Mouse (Mus musculus) cortical plate, adult 2 months (tissue): Measurements from ENCODE around the gene Etl4. TPM values are rescaled to one million over a fixed set of nuclear protein-coding genes. Genes with fewer than 3 reads are reported as not detected.

Source experiments
- H3K27ac ChIP-seq: fragments of 200-500 bp; 2 replicates; pipeline ENCODE4 v1.5.1; 2012; ENCODE audit warnings: low read length, control low read depth, inconsistent platforms; ENCODE audit not compliant: insufficient read depth
- H3K4me1 ChIP-seq: fragments of 200-500 bp; 2 replicates; pipeline ENCODE4 v1.6.1; 2011; ENCODE audit warnings: low read length; ENCODE audit not compliant: control insufficient read depth, insufficient read depth
- H3K4me3 ChIP-seq: fragments of 200-500 bp; 2 replicates; pipeline ENCODE4 v1.5.1; 2011; ENCODE audit warnings: mild to moderate bottlenecking, low read length, control low read depth; ENCODE audit not compliant: insufficient read depth
- CTCF ChIP-seq: fragments of 200-500 bp; IDR thresholded peaks from 2 replicates; pipeline ENCODE4 v1.5.1; 2011; ENCODE audit warnings: mild to moderate bottlenecking, control low read depth, low read length; ENCODE audit not compliant: insufficient read depth; ENCODE audit errors: extremely low read depth
- POLR2A ChIP-seq: fragments of 200-500 bp; IDR thresholded peaks from 2 replicates; pipeline ENCODE4 v1.6.1; 2011; ENCODE audit warnings: mild to moderate bottlenecking, low read length, control low read depth; ENCODE audit not compliant: insufficient read depth; ENCODE audit errors: extremely low read depth
- polyA plus RNA-seq: library from polyadenylated mRNA; depleted of rRNA; stranded (reverse); fragments of >200 nt; gene quantifications from 2 replicates; pipeline ENCODE4 v1.2.3, GENCODE M21; 2012

The Etl4 gene
- polyA plus RNA-seq, 1 experiment = 90.7 TPM

GRCm38 (mm10) chr2:20450945-20451344, 541.4 kb downstream of the Etl4 start:
- no peak overlapping the region for H3K4me3 ChIP-seq
- TF ChIP-seq CTCF = no peak
- no peak for TF ChIP-seq POLR2A
- no peak overlapping the region for H3K27ac ChIP-seq
- no peaks in the 10 kb centered on the region for H3K4me1 ChIP-seq

DNA sequence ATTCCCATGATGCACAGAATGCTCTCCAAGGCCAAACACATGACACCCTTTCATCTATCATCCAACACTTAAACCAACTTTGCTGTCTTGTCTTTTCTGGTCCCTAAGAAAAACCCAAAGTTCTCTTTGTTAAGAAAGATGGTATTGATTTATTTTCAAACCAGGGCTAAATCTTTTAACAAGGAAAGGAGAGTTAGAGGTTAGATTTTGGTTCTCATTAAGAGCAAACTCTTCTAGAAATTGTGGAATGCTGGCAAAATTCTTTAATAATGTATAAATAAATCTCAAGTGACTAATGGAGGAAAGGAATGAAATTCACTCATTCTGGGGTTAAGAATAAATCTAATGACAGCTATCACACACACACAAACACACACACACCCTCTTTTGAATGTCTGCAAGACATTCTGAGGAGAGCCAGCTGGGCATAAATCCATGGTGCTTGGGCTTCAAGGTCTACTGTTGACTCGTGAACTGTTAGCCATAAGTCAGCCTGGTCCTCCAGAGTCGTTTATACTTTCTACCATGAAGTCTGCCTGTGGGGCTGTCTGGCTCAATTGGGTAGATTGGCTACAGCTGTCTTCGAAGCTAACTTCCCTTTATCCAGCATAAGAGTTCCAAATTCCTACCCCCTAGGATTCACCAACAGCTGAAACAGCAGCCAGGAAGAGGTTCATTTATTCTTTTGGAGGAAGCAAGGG, 544.1 kb downstream of the Etl4 start:
- no peaks in the 10 kb centered on the region for H3K4me1 ChIP-seq
- H3K4me3 ChIP-seq = no peak overlapping the region
- no peak overlapping the region for H3K27ac ChIP-seq
- TF ChIP-seq CTCF (no peak), POLR2A (no peak)

DNA sequence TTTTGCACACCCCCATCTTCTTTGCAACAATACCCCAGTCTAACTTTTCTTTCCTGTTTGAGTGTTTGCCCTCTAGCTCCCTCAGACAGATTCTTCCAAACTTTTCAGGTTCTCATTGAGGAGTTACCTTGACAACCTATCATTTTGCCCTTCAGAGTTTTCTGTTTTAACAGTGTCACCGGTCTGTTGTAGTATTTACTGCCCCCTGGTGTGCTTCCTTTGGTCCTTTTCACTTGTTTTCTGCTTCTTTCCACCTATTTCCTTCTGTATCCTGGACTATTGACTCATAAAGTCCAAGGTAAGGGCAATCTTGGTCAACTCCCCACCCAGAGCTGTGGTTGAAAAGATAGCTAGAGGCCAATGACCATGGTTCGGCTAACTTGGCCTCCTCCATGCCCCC, 569.6 kb downstream of the Etl4 start:
- Histone ChIP-seq H3K27ac (no peak overlapping the region), H3K4me1 (no peaks in the 10 kb centered on the region), H3K4me3 (no peak overlapping the region)
- TF ChIP-seq POLR2A = no peak
- TF ChIP-seq CTCF = no peak

- H3K27ac ChIP-seq = no peak overlapping the region
- H3K4me3 ChIP-seq = no peak overlapping the region
- TF ChIP-seq CTCF (no peak), POLR2A (no peak)
- no peaks in the 10 kb centered on the region for H3K4me1 ChIP-seq
Measured at GRCm38 (mm10) chr2:20486137-20486788, 576.7 kb downstream of the Etl4 start.

- no peak overlapping the region for H3K27ac ChIP-seq
Measured at GRCm38 (mm10) chr2:20489090-20489489, 579.5 kb downstream of the Etl4 start.

GRCm38 (mm10) chr2:20492125-20492524, 582.5 kb downstream of the Etl4 start:
- TF ChIP-seq POLR2A = no peak
- 0 out of 2 replicates have a peak, but pooled peaks have one; percentile 7 for TF ChIP-seq CTCF
- H3K27ac ChIP-seq = no peak overlapping the region
- no peak overlapping the region for H3K4me3 ChIP-seq
- H3K4me1 ChIP-seq = no peaks in the 10 kb centered on the region

More at GRCm38 (mm10) chr2:20489090-20489489, 579.5 kb downstream of the Etl4 start:
- Histone ChIP-seq H3K4me1 (no peaks in the 10 kb centered on the region), H3K4me3 (no peak overlapping the region)
- TF ChIP-seq CTCF = no peak
- no peak for TF ChIP-seq POLR2A

- no peaks in the 10 kb centered on the region for H3K4me1 ChIP-seq
- no peak overlapping the region for H3K4me3 ChIP-seq
- TF ChIP-seq CTCF = no peak
- no peak for TF ChIP-seq POLR2A
- no peak overlapping the region for H3K27ac ChIP-seq
Measured at GRCm38 (mm10) chr2:20493806-20494205, 584.2 kb downstream of the Etl4 start.

- H3K4me3 ChIP-seq = no peak overlapping the region
- TF ChIP-seq CTCF (peak; percentile 86), POLR2A (no peak)
- H3K4me1 ChIP-seq = no peaks in the 10 kb centered on the region
- H3K27ac ChIP-seq = no peak overlapping the region
Measured at GRCm38 (mm10) chr2:20494666-20495065, 585.1 kb downstream of the Etl4 start.

DNA sequence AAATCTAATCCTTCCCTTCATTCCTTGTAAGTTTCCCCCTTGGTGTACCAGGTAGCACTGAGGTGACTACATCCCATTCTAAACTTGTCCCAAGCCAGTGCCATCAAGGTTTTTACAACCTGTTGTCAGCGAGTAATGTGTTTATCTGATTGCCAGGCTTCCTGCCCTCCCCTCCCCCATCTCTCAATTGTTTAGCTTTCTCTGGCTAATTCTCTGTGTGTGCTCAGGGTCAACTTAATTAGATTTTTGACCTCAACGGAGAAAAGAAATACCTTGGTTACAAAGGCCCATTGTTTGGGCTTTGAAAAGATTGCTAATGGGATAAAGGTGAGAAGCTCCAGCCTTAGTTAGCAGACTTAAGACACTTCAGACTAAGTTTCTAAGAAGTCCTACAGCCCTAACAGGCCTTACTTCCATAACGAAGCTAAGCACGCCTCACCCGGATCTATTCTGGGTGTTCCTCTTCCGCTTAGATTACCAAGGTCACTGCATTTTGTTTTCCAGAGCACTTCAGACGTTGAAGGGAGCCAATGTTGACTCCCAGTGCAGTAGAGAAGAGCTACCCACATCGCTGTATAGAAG, 586.7 kb downstream of the Etl4 start:
- Histone ChIP-seq H3K4me1 (no peaks in the 10 kb centered on the region), H3K27ac (no peak overlapping the region)
- TF ChIP-seq POLR2A = no peak
- TF ChIP-seq CTCF = no peak

DNA sequence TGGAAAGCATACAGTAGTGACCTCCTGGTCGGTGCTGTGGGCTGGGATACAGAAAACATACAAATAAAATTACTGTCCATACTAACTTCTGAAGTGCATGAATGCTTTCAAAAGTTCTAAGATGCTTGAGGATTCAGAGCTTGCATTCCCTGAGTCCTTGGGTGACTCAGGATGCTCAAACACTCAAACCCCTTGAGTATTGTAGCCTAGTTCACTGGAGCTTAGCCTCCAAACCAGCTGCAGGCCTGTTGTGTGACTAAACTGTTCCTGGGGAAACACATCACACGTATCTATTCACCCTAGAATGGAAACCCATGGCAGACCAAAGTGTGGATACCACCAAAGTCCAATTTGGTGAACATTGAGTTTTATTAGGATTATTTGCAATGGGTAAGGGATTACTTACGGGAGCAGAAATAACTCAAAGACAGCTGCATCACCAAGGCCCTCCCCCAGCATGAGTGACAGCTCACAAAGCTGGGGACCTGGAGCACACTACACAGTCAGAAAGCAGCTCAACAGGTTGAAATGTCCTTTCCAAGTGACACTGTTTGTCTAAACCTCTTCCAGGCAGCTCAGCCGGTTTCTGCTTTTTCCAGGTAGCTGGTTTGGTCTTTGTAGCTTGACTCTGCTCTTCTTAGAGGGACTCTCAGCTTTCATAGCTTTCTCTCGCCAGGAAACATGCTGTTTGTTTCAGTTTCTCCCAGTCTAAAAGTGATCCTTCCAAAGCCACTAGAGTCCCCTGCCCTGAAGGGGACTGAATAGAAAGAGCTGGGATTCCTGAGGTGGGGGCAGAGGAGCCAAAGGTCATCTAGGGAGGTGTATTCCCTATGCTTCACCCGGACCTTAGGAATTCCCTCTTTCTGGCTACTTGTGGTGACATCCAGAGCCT, 598.5 kb downstream of the Etl4 start:
- H3K4me1 ChIP-seq = no peaks in the 10 kb centered on the region
- TF ChIP-seq CTCF = no peak
- no peak for TF ChIP-seq POLR2A
- no peak overlapping the region for H3K27ac ChIP-seq
- no peak overlapping the region for H3K4me3 ChIP-seq

More for the DNA sequence above, 586.7 kb downstream of the Etl4 start:
- H3K4me3 ChIP-seq = no peak overlapping the region
